ENCODE assay signal across 8 mouse cellular contexts in the genomic region with DNA sequence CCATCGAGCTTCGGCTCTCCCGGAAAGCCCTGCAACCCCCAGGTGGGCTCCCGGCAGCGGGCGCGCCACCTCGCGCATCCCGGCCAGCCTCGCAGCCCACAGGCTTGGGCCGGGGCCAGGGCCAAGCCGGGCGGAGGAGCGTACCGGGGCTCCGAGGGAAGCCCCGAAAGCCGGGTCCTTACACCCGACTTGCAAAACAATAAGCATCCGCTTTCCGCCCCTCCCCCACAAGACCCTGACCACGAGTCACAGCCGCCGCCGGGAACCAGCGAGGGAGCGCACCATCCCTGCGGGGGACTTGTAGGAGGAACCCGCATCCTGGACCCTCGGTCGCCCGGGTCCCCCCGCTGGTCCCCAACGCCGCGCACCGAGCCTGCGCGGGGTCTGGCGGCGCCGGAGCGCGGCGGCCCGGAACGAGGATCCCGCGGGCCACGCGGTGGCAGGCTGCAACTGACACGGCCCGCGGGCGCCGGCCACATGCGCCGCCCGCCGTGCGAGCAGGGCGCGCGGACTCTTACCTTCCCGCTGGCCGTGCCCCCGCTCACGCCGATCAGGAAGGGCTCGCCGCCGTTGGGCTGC. TPM values are rescaled to one million over a fixed set of nuclear protein-coding genes. Genes with fewer than 3 reads are reported as not detected.
DNase-seq lines count a peak whose midpoint lies in the region; ATAC-seq and TF ChIP-seq lines count a peak whose summit lies in the region.

No protein-coding gene starts in this region.

- intact Hi-C loops in left cerebral cortex, adult 2 months (cut with DNase I), result loop anchor here (2.0 to 5.0 kb wide), 3 partner anchors 24 to 42 kb away; a partner anchor contains a TSS

- no peaks in the 10 kb centered on the region for H3K36me3 ChIP-seq in intestine, postnatal 0 days (ENCODE audit: control insufficient read depth, insufficient read depth)
- H3K36me3 ChIP-seq in liver, embryonic 16.5 days (ENCODE audit: control insufficient read depth, insufficient read depth), result no peaks in the 10 kb centered on the region
- 0 out of 2 replicates have a peak, but pooled peaks cover 2% of the 10 kb centered on the region for H3K36me3 ChIP-seq in neural tube, embryonic 12.5 days

- peak; percentile 59 to 62 for DNase-seq in left cerebral cortex, adult 2 months (ENCODE audit: extremely low spot score in 1 of 2, low spot score in 2 of 2)
- no peak for DNase-seq in left cerebral cortex, adult 11 months (ENCODE audit: low spot score)
- DNase-seq in cerebellum, adult 9-11 months, result peak; percentile 79
- peak; percentile 66 for DNase-seq in gastrocnemius, postnatal 10 days
- DNase-seq in testis, postnatal 10 days (ENCODE audit: low spot score), result peak; percentile 83

- ATAC-seq in intestine, postnatal 0 days, result peak; percentile 71
- ATAC-seq in liver, embryonic 16.5 days (ENCODE audit: low read depth), result peak; percentile 44
- ATAC-seq in neural tube, embryonic 12.5 days (ENCODE audit: low FRiP score, low read depth), result peak; percentile 70

- WGBS in intestine, postnatal 0 days, result under 1% methylated on average over 73 of the region's 73 CpGs
- under 1% methylated on average over 72 of the region's 73 CpGs for WGBS in liver, embryonic 16.5 days (ENCODE audit: insufficient replicate concordance)
- WGBS in neural tube, embryonic 12.5 days, result under 1% methylated on average over 73 of the region's 73 CpGs

- peak overlapping the region; percentile 72 for H3K4me3 ChIP-seq in left cerebral cortex, adult 2 months
- H3K4me3 ChIP-seq in intestine, postnatal 0 days (ENCODE audit: low read depth, low read length), result peak overlapping the region; percentile 67
- peak overlapping the region; percentile 78 for H3K4me3 ChIP-seq in liver, embryonic 16.5 days (ENCODE audit: low read depth, low read length)
- H3K4me3 ChIP-seq in neural tube, embryonic 12.5 days, result peak overlapping the region; percentile 88

- no peak; the same call in 1 of the 2 replicates for TF ChIP-seq CTCF in left cerebral cortex, adult 2 months (IDR thresholded peaks at IDR 0.05)
- peak; percentile 26; the same call in 1 of the 2 replicates for TF ChIP-seq CTCF in intestine, postnatal 0 days (IDR thresholded peaks at IDR 0.05; ENCODE audit: low read depth)

- peak overlapping the region; percentile 93 for H3K4me2 ChIP-seq in intestine, postnatal 0 days (replicated peaks; ENCODE audit: low read depth)
- peak overlapping the region; percentile 99 for H3K4me2 ChIP-seq in liver, embryonic 16.5 days (ENCODE audit: low read depth, low read length)
- peak overlapping the region; percentile 78 for H3K4me2 ChIP-seq in neural tube, embryonic 12.5 days (replicated peaks)

- peak overlapping the region; percentile 65 for H3K9ac ChIP-seq in intestine, postnatal 0 days (ENCODE audit: low read depth, low read length)
- H3K9ac ChIP-seq in liver, embryonic 16.5 days (ENCODE audit: low read depth, low read length), result peak overlapping the region; percentile 76
- peak overlapping the region; percentile 92 for H3K9ac ChIP-seq in neural tube, embryonic 12.5 days

- peak overlapping the region; percentile 91 for H3K27ac ChIP-seq in left cerebral cortex, adult 2 months
- peak overlapping the region; percentile 68 for H3K27ac ChIP-seq in intestine, postnatal 0 days (ENCODE audit: low read depth, low read length)
- peak overlapping the region; percentile 73 for H3K27ac ChIP-seq in liver, embryonic 16.5 days (ENCODE audit: low read length)
- H3K27ac ChIP-seq in neural tube, embryonic 12.5 days, result peak overlapping the region; percentile 97

- H3K4me1 ChIP-seq in intestine, postnatal 0 days (replicated peaks; ENCODE audit: control insufficient read depth, insufficient read depth, low read length), result no peaks in the 10 kb centered on the region
- peaks cover 46% of the 10 kb centered on the region for H3K4me1 ChIP-seq in liver, embryonic 16.5 days (ENCODE audit: control insufficient read depth, low read depth, low read length)
- peaks cover 24% of the 10 kb centered on the region for H3K4me1 ChIP-seq in neural tube, embryonic 12.5 days

- no peaks in the 10 kb centered on the region for H3K9me3 ChIP-seq in intestine, postnatal 0 days (ENCODE audit: control insufficient read depth)
- no peaks in the 10 kb centered on the region for H3K9me3 ChIP-seq in liver, embryonic 16.5 days (replicated peaks; ENCODE audit: control insufficient read depth, low read length)
- H3K9me3 ChIP-seq in neural tube, embryonic 12.5 days, result no peaks in the 10 kb centered on the region

- H3K27me3 ChIP-seq in intestine, postnatal 0 days (replicated peaks; ENCODE audit: control insufficient read depth, insufficient read depth, low read length), result peaks cover 41% of the 10 kb centered on the region
- peaks cover 8% of the 10 kb centered on the region for H3K27me3 ChIP-seq in liver, embryonic 16.5 days (ENCODE audit: control insufficient read depth, insufficient read depth, low read depth, low read length)
- no peaks in the 10 kb centered on the region for H3K27me3 ChIP-seq in neural tube, embryonic 12.5 days (replicated peaks)

RNA-seq across cellular contexts. Expression of a gene that starts 0.8 kb away (rescaled TPM):
- 10 to 100 TPM; 30.9 to 42.1 TPM for total RNA-seq in left cerebral cortex, adult 2 months (2021)
- 10 to 100 TPM; 25.1 to 32.1 TPM for total RNA-seq in gastrocnemius, postnatal 10 days (2021)
- 10.1 and 10.8 TPM in 2 replicates for polyA plus RNA-seq in intestine, postnatal 0 days (2015; fragmentation: Nextera tagmentation; extraction: Ambion mirVana)
- polyA plus RNA-seq in liver, embryonic 16.5 days (2015; fragmentation: Nextera tagmentation; extraction: Ambion mirVana), result 28.9 and 30.8 TPM in 2 replicates
- polyA plus RNA-seq in neural tube, embryonic 12.5 days (2016; fragmentation: Nextera tagmentation; extraction: Ambion mirVana), result 93.7 and 98.4 TPM in 2 replicates

RNA-seq across cellular contexts. Expression of a gene that starts 23.8 kb away (rescaled TPM):
- total RNA-seq in left cerebral cortex, adult 2 months (2021), result 10 to 100 TPM; 43.2 to 50.3 TPM
- 10 to 100 TPM; 42.8 to 43.2 TPM for total RNA-seq in gastrocnemius, postnatal 10 days (2021)
- 82.6 and 95.3 TPM in 2 replicates for polyA plus RNA-seq in intestine, postnatal 0 days (2015; fragmentation: Nextera tagmentation; extraction: Ambion mirVana)
- polyA plus RNA-seq in liver, embryonic 16.5 days (2015; fragmentation: Nextera tagmentation; extraction: Ambion mirVana), result 57.3 and 61.3 TPM in 2 replicates
- polyA plus RNA-seq in neural tube, embryonic 12.5 days (2016; fragmentation: Nextera tagmentation; extraction: Ambion mirVana), result 70.5 and 83.8 TPM in 2 replicates
